Mouse (Mus musculus): Measurements from ENCODE around the gene Slirp. TPM values are rescaled to one million over a fixed set of nuclear protein-coding genes. Genes with fewer than 3 reads are reported as not detected.
"Not testable (repeated sequence)": the region's sequence is repeated elsewhere in the genome, so short reads cannot be mapped to it uniquely, and the experiment has no call there.

Slirp gene
- polyA plus RNA-seq, 1 experiment from 2014 or later, result 138 TPM

DNA sequence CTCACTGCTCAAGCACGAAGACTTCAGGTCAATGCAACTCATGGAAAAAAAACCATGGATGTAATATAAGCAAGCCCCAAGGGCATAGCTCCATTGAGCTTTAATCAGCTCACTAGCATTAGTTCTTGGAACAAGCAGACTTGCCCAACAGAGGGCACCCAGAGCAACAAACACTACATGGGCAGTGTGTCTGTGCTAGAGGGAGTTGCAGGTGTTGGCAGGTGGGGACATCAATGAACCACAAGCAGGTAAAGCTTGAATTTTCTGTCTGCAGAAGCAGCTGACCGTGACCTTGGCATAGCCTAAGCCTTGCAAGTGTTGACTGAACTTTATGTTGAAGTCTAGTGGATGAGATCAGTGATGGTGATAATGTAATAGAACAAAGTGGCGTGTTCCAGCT is 31.1 kb downstream of the Slirp start:
- in situ Hi-C loops (cut with MboI; ENCODE audit: low pct_unique_long_range_greater_than_20kb), result no loop called here
- ChIA-PET CTCF (no interaction called here), POLR2A (no interaction called here)
- ATAC-seq, result no peak
- H3K27me3 ChIP-seq, result no peaks in the 10 kb centered on the region
- no peak for DNase-seq (ENCODE audit: low read depth, low spot score)
- TF ChIP-seq CTCF (IDR thresholded peaks at IDR 0.05), result no peak

DNA sequence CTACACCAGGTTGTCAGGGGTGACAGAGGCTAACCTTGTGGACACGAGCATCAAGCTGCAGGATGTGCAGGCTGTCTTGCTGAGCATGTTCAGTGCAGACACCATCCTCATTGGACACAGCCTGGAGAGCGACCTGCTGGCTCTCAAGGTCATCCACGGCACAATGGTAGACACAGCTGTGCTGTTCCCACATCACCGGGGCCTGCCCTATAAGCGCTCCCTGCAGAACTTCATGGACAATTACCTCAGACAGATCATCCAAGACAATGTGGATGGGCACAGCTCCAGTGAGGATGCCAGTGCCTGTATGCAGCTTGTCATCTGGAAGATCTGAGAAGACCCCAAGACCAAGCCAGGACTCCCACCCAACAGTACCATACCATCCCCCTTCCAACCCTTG is 38.8 kb downstream of the Slirp start:
- CTCF ChIA-PET; DNase-seq (ENCODE audit: low read depth, low spot score); H3K27me3 ChIP-seq; POLR2A ChIA-PET; ATAC-seq; in situ Hi-C loops (cut with MboI; ENCODE audit: low pct_unique_long_range_greater_than_20kb): not testable (repeated sequence)

GRCm38 (mm10) chr12:87488683-87489082 is 45.0 kb downstream of the Slirp start:
- in situ Hi-C loops (cut with MboI; ENCODE audit: low pct_unique_long_range_greater_than_20kb); POLR2A ChIA-PET; CTCF ChIA-PET; H3K27me3 ChIP-seq; ATAC-seq; DNase-seq (ENCODE audit: low read depth, low spot score): not testable (repeated sequence)

DNA sequence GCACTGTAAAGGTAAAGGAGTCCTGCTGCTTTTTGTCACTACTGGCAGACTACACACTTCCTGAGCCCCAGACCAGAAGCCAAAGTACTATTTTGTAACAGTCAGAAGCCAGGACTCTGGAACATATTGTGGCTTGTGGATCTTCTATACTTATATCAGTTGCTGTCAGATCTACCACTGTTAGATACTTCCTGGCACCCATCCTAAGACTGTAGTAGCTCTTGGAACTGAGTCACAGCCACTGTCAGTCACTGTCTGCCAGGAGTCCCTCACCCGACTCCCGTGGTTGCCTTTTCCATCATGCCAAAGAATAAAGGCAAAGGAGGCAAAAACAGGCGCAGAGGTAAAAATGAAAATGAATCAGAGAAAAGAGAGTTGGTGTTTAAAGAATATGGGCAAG is 50.7 kb downstream of the Slirp start, which contains the start of gene Gm5788:
TSS of gene Gm5788 (plus strand) at position 301 of the 400 bp plus-strand sequence.
- ATAC-seq; DNase-seq (ENCODE audit: low read depth, low spot score); CTCF ChIA-PET; POLR2A ChIA-PET; H3K27me3 ChIP-seq; in situ Hi-C loops (cut with MboI; ENCODE audit: low pct_unique_long_range_greater_than_20kb): not testable (repeated sequence)

Other genes starting within 250 kb of the Slirp start
- 1.2 TPM for gene Samd15, start 244.2 kb upstream of the Slirp start, polyA plus RNA-seq (2021)
- 13.8 TPM for gene Tmed8, start 243.4 kb upstream of the Slirp start, polyA plus RNA-seq (2021)
- gene Noxred1, start 205.2 kb upstream of the Slirp start, polyA plus RNA-seq (2021), result 0.24 TPM
- 63.6 TPM for gene Vipas39, start 177.6 kb upstream of the Slirp start, polyA plus RNA-seq (2021)
- gene Ahsa1, start 177.4 kb upstream of the Slirp start, polyA plus RNA-seq (2021), result 157 TPM
- gene Ism2, start 144.2 kb upstream of the Slirp start, polyA plus RNA-seq (2021), result 0.27 TPM
- 164 TPM for gene Sptlc2, start 55.5 kb upstream of the Slirp start, polyA plus RNA-seq (2021)
- 15.5 TPM for gene Alkbh1, start 121 bp downstream of the Slirp start, polyA plus RNA-seq (2021)
- 99.2 TPM for gene Snw1, start 28.4 kb downstream of the Slirp start, polyA plus RNA-seq (2021)
- not detected for gene Gm5788, start 50.8 kb downstream of the Slirp start, polyA plus RNA-seq (2021)
- gene Gm8300, start 70.4 kb downstream of the Slirp start, polyA plus RNA-seq (2021), result 0.27 TPM
- gene Oog1, start 158.8 kb downstream of the Slirp start, polyA plus RNA-seq (2021), result 0.19 TPM
- 0.13 TPM for gene Gm4027, start 175.0 kb downstream of the Slirp start, polyA plus RNA-seq (2021)
- gene Gm16381, start 200.7 kb downstream of the Slirp start, polyA plus RNA-seq (2021), result not detected